8 mouse cellular contexts compared by ENCODE assay signal in genomic region chr4:129542592-129543141, GRCm38 (mm10). TPM values are rescaled to one million over a fixed set of nuclear protein-coding genes. Genes with fewer than 3 reads are reported as not detected.
DNase-seq lines count a peak whose midpoint lies in the region; ATAC-seq and TF ChIP-seq lines count a peak whose summit lies in the region.

Gene Hdac1, minus strand, starts transcription at chr4:129542713.

- H3K9ac ChIP-seq in embryonic facial prominence, embryonic 13.5 days: peak within 1 kb of the TSS; percentile 91
- peak within 1 kb of the TSS; percentile 89 for H3K9ac ChIP-seq in limb, embryonic 12.5 days (replicated peaks)
- H3K9ac ChIP-seq in midbrain, embryonic 15.5 days: peak within 1 kb of the TSS; percentile 65

- H3K4me1 ChIP-seq in embryonic facial prominence, embryonic 13.5 days: peaks cover 9% of the 10 kb centered on the region
- peaks cover 10% of the 10 kb centered on the region; the same call in 1 of the 2 replicates for H3K4me1 ChIP-seq in kidney, adult 2 months (ENCODE audit: control insufficient read depth, insufficient read depth, low read length)
- peaks cover 17% of the 10 kb centered on the region for H3K4me1 ChIP-seq in limb, embryonic 12.5 days (replicated peaks)
- peaks cover 16% of the 10 kb centered on the region for H3K4me1 ChIP-seq in midbrain, embryonic 15.5 days
- H3K4me1 ChIP-seq in spleen, adult 2 months (ENCODE audit: control insufficient read depth, insufficient read depth, insufficient read length): peaks cover 7% of the 10 kb centered on the region; the same call in 1 of the 2 replicates

- TF ChIP-seq CTCF in kidney, adult 2 months (conservative IDR thresholded peaks at IDR 0.05; ENCODE audit: insufficient read depth, insufficient read length, low read depth, low read length): no peak
- TF ChIP-seq CTCF in spleen, adult 2 months (IDR thresholded peaks at IDR 0.05; ENCODE audit: extremely low read depth, insufficient read depth, insufficient read length, insufficient replicate concordance): no peak

- peak within 1 kb of the TSS; percentile 78 for H3K4me3 ChIP-seq in embryonic facial prominence, embryonic 13.5 days
- peak within 1 kb of the TSS; percentile 97 for H3K4me3 ChIP-seq in kidney, adult 2 months (ENCODE audit: insufficient read depth, low read depth, low read length)
- H3K4me3 ChIP-seq in limb, embryonic 12.5 days (replicated peaks): peak within 1 kb of the TSS; percentile 76
- peak within 1 kb of the TSS; percentile 69 for H3K4me3 ChIP-seq in midbrain, embryonic 15.5 days
- H3K4me3 ChIP-seq in spleen, adult 2 months (ENCODE audit: extremely low read depth, insufficient read depth, insufficient read length): peak within 1 kb of the TSS; percentile 89

- H3K4me2 ChIP-seq in embryonic facial prominence, embryonic 13.5 days: peak within 1 kb of the TSS; percentile 72
- H3K4me2 ChIP-seq in limb, embryonic 12.5 days: peak within 1 kb of the TSS; percentile 74
- H3K4me2 ChIP-seq in midbrain, embryonic 15.5 days: peak within 1 kb of the TSS; percentile 73

- peaks cover 17% of the 10 kb centered on the region for H3K36me3 ChIP-seq in embryonic facial prominence, embryonic 13.5 days
- H3K36me3 ChIP-seq in kidney, adult 2 months (ENCODE audit: control insufficient read depth, insufficient read depth, low read length): no peaks in the 10 kb centered on the region
- peaks cover 25% of the 10 kb centered on the region for H3K36me3 ChIP-seq in limb, embryonic 12.5 days
- H3K36me3 ChIP-seq in midbrain, embryonic 15.5 days (replicated peaks): no peaks in the 10 kb centered on the region
- H3K36me3 ChIP-seq in spleen, adult 2 months (ENCODE audit: control insufficient read depth, insufficient read depth, low read length): no peaks in the 10 kb centered on the region

- WGBS in embryonic facial prominence, embryonic 13.5 days: under 1% methylated on average over 46 of the region's 46 CpGs
- under 1% methylated on average over 46 of the region's 46 CpGs for WGBS in kidney, adult 2 months
- under 1% methylated on average over 46 of the region's 46 CpGs for WGBS in limb, embryonic 12.5 days
- under 1% methylated on average over 46 of the region's 46 CpGs for whole genome bisulfite sequencing in midbrain, embryonic 15.5 days
- WGBS in spleen, adult 2 months: 2% methylated on average over 46 of the region's 46 CpGs

- peak; percentile 99 for ATAC-seq in embryonic facial prominence, embryonic 13.5 days (ENCODE audit: insufficient number of reproducible peaks, insufficient read depth, low FRiP score, low TSS enrichment, low read depth)
- ATAC-seq in limb, embryonic 12.5 days (ENCODE audit: insufficient number of reproducible peaks, insufficient read depth, low FRiP score, low TSS enrichment, low read depth): peak; percentile 98
- ATAC-seq in midbrain, embryonic 15.5 days (replicated peaks): peak; percentile 99

- peak; percentile 62 for TF ChIP-seq POLR2A in kidney, adult 2 months (IDR thresholded peaks at IDR 0.05; ENCODE audit: low read depth, low read length)
- TF ChIP-seq POLR2A in spleen, adult 2 months (IDR thresholded peaks at IDR 0.05; ENCODE audit: low read depth, low read length): peak; percentile 37; the same call in 1 of the 2 replicates

- DNase-seq in 3134 (ENCODE audit: extremely low read depth, insufficient read length, low spot score): peak; percentile 98
- peak; percentile 99 to 100 for DNase-seq in adrenal gland, postnatal 36 days
- peak; percentile 96 to 98 for DNase-seq in heart, adult 18-20 months
- peak; percentile 99 for DNase-seq in kidney, adult 2 months
- DNase-seq in spleen, adult 2 months (ENCODE audit: low read depth in 1 of 2, low spot score in 2 of 2): peak; percentile 87 to 98

- peak within 1 kb of the TSS; percentile 85 for H3K27ac ChIP-seq in embryonic facial prominence, embryonic 13.5 days
- H3K27ac ChIP-seq in kidney, adult 2 months (ENCODE audit: insufficient read depth, low read depth, low read length): peak within 1 kb of the TSS; percentile 51
- peak within 1 kb of the TSS; percentile 87 for H3K27ac ChIP-seq in limb, embryonic 12.5 days
- peak within 1 kb of the TSS; percentile 74 for H3K27ac ChIP-seq in midbrain, embryonic 15.5 days
- H3K27ac ChIP-seq in spleen, adult 2 months (ENCODE audit: insufficient read depth, low read length): peak within 1 kb of the TSS; percentile 80

- no peaks in the 10 kb centered on the region for H3K9me3 ChIP-seq in embryonic facial prominence, embryonic 13.5 days
- H3K9me3 ChIP-seq in limb, embryonic 12.5 days: no peaks in the 10 kb centered on the region
- H3K9me3 ChIP-seq in midbrain, embryonic 15.5 days: no peaks in the 10 kb centered on the region

- H3K27me3 ChIP-seq in embryonic facial prominence, embryonic 13.5 days: no peaks in the 10 kb centered on the region
- no peaks in the 10 kb centered on the region for H3K27me3 ChIP-seq in kidney, adult 2 months (replicated peaks; ENCODE audit: control insufficient read depth, insufficient read depth, low read length)
- no peaks in the 10 kb centered on the region for H3K27me3 ChIP-seq in limb, embryonic 12.5 days
- H3K27me3 ChIP-seq in midbrain, embryonic 15.5 days (replicated peaks): no peaks in the 10 kb centered on the region
- no peaks in the 10 kb centered on the region for H3K27me3 ChIP-seq in spleen, adult 2 months (ENCODE audit: control insufficient read depth, insufficient read depth, low read length)

RNA-seq across cellular contexts. Expression of gene Hdac1, which starts in this region (rescaled TPM):
- total RNA-seq in adrenal gland, postnatal 36 days (2021): 10 to 100 TPM; 49.2 to 59.8 TPM
- 237 and 240 TPM in 2 replicates for polyA plus RNA-seq in embryonic facial prominence, embryonic 13.5 days (2015; fragmentation: Nextera tagmentation; extraction: Ambion mirVana)
- total RNA-seq in heart, adult 18-20 months (2021): 10 to 100 TPM; 12.5 to 17.5 TPM
- 35.4 and 41.6 TPM in 2 replicates for polyA plus RNA-seq in kidney, adult 2 months (2012; rRNA removed)
- polyA plus RNA-seq in limb, embryonic 12.5 days (2016; fragmentation: Nextera tagmentation; extraction: Ambion mirVana): 278 and 292 TPM in 2 replicates
- polyA plus RNA-seq in midbrain, embryonic 15.5 days (2015; fragmentation: Nextera tagmentation; extraction: Ambion mirVana): 86.1 and 99.3 TPM in 2 replicates
- 55.1 and 69.0 TPM in 2 replicates for polyA plus RNA-seq in spleen, adult 2 months (2012; rRNA removed)

Comparison
In these comparisons a context has a peak if more than half of its experiments do, and no peak if none do; other contexts are left out.
1. Peak in every context shown above with its lines: DNase-seq, ATAC-seq, H3K4me3 ChIP-seq and H3K27ac ChIP-seq.